Mouse (Mus musculus) hindbrain, embryonic 12.5 days (tissue): Measurements from ENCODE around the gene Dedd2. TPM values are rescaled to one million over a fixed set of nuclear protein-coding genes. Genes with fewer than 3 reads are reported as not detected.

Experiments
- ATAC-seq: fragments of 200-750 bp; cut with Nextera tagmentation; 2 replicates; pipeline ENCODE4 v1.8.0; 2017; ENCODE audit warnings: moderate TSS enrichment; ENCODE audit not compliant: low FRiP score
- H3K27ac ChIP-seq: fragments of 300-500 bp; sonication (generic); 2 replicates; pipeline ENCODE4 v1.5.1; 2016; ENCODE audit warnings: mild to moderate bottlenecking
- H3K27me3 ChIP-seq: fragments of 300-500 bp; sonication (generic); 2 replicates; pipeline ENCODE4 v1.6.1; 2016; ENCODE audit warnings: mild to moderate bottlenecking
- H3K36me3 ChIP-seq: fragments of 300-500 bp; sonication (generic); 2 replicates; pipeline ENCODE4 v1.6.1; 2016; ENCODE audit warnings: mild to moderate bottlenecking
- H3K4me1 ChIP-seq: fragments of 300-500 bp; sonication (generic); 2 replicates; pipeline ENCODE4 v1.6.1; 2016
- H3K4me2 ChIP-seq: fragments of 300-500 bp; sonication (generic); replicated peaks from 2 replicates; pipeline ENCODE4 v1.6.1; 2016; ENCODE audit warnings: mild to moderate bottlenecking
- H3K4me3 ChIP-seq: fragments of 300-500 bp; sonication (generic); 2 replicates; pipeline ENCODE4 v1.5.1; 2016; ENCODE audit warnings: mild to moderate bottlenecking
- H3K9ac ChIP-seq: fragments of 300-500 bp; sonication (generic); 2 replicates; pipeline ENCODE4 v1.6.1; 2016; ENCODE audit warnings: mild to moderate bottlenecking, moderate library complexity
- H3K9me3 ChIP-seq: fragments of 300-500 bp; sonication (generic); replicated peaks from 2 replicates; pipeline ENCODE4 v1.6.1; 2016; ENCODE audit warnings: mild to moderate bottlenecking
- WGBS: fragments of 180-500 bp; shearing (Covaris S2); methylation state at CpG from one replicate; pipeline ENCODE4 v1.1.7; 2016; 5-methylcytosine and 5-hydroxymethylcytosine counted together
- polyA plus RNA-seq: library from polyadenylated mRNA; unstranded; fragments of >200 nt; fragmentation: Nextera tagmentation; extraction: Ambion mirVana; gene quantifications from 2 replicates; pipeline ENCODE4 v1.2.1, GENCODE M21; 2016

The Dedd2 gene
- polyA plus RNA-seq, 1 experiment from 2014 or later = 13.9 TPM

DNA sequence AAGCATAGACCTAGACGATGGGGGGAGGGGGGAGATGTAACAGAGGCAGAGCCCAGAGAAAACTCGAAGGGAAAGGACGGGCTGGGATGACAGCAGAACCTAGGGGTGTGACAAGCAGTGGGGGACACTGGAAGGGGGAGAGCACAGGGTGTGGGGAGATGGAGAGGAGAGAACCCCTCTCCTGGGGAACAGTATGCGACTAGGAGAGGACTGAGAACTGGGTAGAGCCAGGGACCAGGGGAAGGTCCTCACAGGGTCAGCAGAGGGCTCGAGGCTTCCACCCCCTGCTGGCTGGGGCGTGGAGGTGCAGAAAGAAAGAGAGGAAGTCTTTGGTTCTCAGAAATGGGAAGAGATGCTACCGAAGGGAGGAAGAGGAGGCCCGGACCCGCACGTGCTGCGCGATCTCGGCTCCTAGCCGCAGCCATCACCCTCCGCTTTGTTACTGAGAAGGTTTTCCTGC is 39.1 kb downstream of the Dedd2 start:
- Histone ChIP-seq H3K4me1 (peaks cover 33% of the 10 kb centered on the region), H3K36me3 (no peaks in the 10 kb centered on the region), H3K9me3 (no peaks in the 10 kb centered on the region), H3K27me3 (peaks cover 72% of the 10 kb centered on the region), H3K9ac (0 out of 2 replicates have a peak overlapping the region, but pooled peaks have one; percentile 5), H3K4me2 (peak overlapping the region; percentile 70), H3K4me3 (peak overlapping the region; percentile 14), H3K27ac (no peak overlapping the region)
- WGBS = under 1% methylated on average over 15 of the region's 15 CpGs
- ATAC-seq = peak; percentile 7; the same call in 1 of the 2 replicates

DNA sequence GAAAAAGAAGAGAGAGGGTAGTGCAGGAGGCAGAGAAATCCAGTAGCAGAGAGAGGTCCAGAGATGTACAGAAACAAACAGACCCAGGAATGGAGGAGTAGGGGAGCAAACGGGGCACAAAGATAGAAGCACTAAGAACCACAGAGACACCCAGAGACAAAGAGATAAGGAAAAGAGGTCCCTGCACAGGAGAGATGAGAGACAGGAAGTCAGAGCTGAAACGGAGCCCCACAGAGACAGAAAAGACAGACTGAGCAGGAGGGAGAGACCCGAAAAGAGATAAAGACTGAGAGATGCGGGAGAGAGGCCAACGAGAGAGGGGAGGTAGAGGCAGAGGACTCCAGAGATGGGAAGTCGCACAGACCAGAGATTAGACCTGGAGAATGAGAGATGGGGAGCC is 39.9 kb downstream of the Dedd2 start:
- Histone ChIP-seq H3K27ac (peak overlapping the region; percentile 98), H3K4me2 (peak overlapping the region; percentile 70), H3K27me3 (peaks cover 73% of the 10 kb centered on the region), H3K9ac (peak overlapping the region; percentile 2; the same call in 1 of the 2 replicates), H3K4me3 (peak overlapping the region; percentile 64), H3K9me3 (no peaks in the 10 kb centered on the region), H3K4me1 (peaks cover 41% of the 10 kb centered on the region), H3K36me3 (no peaks in the 10 kb centered on the region)
- no peak for ATAC-seq
- 6% methylated on average over 6 of the region's 6 CpGs for WGBS

DNA sequence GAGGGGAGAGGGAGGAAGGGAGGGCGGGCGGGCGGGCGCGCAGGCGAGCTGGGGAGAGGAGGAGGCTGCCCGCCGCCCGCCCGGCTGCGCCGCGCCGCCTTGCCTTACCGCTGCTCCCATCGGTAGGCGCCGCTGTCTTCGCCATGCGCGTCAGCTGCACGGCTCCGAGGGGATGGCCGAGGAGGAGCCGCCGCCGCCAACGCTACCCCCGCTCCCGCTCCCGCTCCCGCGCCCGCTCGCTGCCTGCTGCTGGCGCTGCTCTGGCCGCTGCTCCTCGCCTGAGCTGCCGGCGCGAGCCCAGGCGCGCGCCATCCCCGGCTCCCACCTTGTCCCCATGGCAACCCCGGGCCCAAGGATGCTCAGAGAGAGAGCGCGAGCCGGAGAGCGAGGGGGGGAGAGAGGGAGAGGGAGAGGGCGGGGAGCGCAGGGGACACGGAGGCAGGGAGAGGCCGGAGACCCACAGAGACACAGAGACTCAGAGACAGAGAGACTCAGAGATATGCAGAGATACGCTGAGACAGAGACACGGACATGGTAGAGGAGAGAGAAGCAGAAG is 40.7 kb downstream of the Dedd2 start, which contains the start of gene Pou2f2:
TSS of gene Pou2f2 (minus strand) at position 121 of the 556 bp plus-strand sequence.
- under 1% methylated on average over 49 of the region's 56 CpGs for WGBS
- peaks cover 49% of the 10 kb centered on the region for H3K4me1 ChIP-seq

DNA sequence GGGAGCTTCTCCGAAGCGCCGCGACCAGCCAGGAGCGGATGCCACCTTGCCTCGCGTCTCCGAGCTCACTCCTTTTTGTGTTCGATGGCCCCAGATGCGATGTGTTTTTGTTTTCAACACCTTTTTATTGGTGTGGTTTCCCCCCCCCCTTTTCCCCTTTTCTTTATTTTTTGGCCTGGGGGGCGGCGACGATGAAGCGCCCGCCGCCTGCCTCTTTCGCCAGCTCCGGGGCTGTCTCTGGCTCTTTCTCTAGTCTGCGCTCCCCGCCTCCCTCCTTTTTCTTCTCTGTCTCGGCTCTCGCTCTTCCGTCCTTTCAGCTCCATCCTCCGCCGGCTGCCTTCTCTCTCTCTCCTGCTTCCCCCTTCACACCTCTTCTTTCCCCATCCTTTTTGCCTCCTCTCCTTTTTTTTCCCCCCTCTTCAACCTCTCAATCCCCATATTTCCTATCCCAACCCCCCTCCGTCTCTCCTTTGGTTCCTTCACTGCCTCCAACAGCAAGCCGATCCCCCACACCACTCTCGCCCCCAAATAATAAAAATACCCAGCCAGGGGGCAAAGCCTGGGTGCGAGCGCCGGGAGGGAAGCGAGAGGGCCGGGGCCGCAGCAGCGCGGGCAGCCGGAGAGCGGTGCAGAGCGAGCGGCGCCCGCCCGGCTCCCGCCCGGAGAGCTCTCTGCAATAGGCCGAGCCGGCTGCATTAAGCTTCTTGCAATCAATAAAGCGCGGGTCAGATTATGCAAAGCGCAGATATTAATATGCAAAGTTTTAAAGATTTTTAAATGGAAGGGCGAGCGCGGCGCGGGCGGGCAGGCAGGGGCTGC is 41.4 kb downstream of the Dedd2 start:
- H3K9ac ChIP-seq = peak overlapping the region; percentile 94
- peak overlapping the region; percentile 70 for H3K4me2 ChIP-seq
- ATAC-seq = peak; percentile 82
- H3K9me3 ChIP-seq = no peaks in the 10 kb centered on the region
- peaks cover 56% of the 10 kb centered on the region for H3K4me1 ChIP-seq
- H3K4me3 ChIP-seq = peak overlapping the region; percentile 64
- H3K36me3 ChIP-seq = no peaks in the 10 kb centered on the region
- 1% methylated on average over 50 of the region's 56 CpGs for WGBS
- peak overlapping the region; percentile 98 for H3K27ac ChIP-seq
- H3K27me3 ChIP-seq = peaks cover 59% of the 10 kb centered on the region

More for the DNA sequence above, 40.7 kb downstream of the Dedd2 start, which contains the start of gene Pou2f2:
- Histone ChIP-seq H3K9ac (peak within 1 kb of the TSS; percentile 94), H3K9me3 (no peaks in the 10 kb centered on the region), H3K4me2 (peak within 1 kb of the TSS; percentile 70), H3K36me3 (no peaks in the 10 kb centered on the region), H3K27ac (peak within 1 kb of the TSS; percentile 98), H3K27me3 (peaks cover 65% of the 10 kb centered on the region), H3K4me3 (peak within 1 kb of the TSS; percentile 64)
- peak; percentile 93 for ATAC-seq

DNA sequence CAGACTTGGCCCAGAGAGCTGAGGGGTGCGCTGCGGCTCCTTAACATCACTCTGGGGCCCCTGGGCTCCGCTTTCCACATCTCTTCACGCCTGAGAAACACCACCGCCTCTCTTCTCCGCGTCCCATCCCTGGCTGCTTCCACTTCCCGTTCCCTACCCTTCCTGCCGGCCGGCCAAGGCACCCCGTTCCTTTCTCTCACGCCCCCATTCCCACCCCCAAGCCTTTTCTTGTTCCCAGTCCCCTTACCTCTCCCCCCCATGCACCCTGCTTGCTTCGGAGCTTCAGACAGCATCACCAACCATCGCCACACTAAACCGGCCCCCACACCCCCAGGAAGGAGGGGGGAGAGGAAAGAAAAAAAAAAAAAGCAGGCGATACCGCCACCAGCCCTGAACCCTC is 42.1 kb downstream of the Dedd2 start:
- H3K27me3 ChIP-seq = peaks cover 52% of the 10 kb centered on the region
- peak overlapping the region; percentile 64 for H3K4me3 ChIP-seq
- peak overlapping the region; percentile 98 for H3K27ac ChIP-seq
- H3K36me3 ChIP-seq = no peaks in the 10 kb centered on the region
- peaks cover 62% of the 10 kb centered on the region for H3K4me1 ChIP-seq
- no peak for ATAC-seq
- under 1% methylated on average over 17 of the region's 17 CpGs for whole genome bisulfite sequencing
- H3K9ac ChIP-seq = peak overlapping the region; percentile 94
- H3K4me2 ChIP-seq = peak overlapping the region; percentile 70
- no peaks in the 10 kb centered on the region for H3K9me3 ChIP-seq

DNA sequence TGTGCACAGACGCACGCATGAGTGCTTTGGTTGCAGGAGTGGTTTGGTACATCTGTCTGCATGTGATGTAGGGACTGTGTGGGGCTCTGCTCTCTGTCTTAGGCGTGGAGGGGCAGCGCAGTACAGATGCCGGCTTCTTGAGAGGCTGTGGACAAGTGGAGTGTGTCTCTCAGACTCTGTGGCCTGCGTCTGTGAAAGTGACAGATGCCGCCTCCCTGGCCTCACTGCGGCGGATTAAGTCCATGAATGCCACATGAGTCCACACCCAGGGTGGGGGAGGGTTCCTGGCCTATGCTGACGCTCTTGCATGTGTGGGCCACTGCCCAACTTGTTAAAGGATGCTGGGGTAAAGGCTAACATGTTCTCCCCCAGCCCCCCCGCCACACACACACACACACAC is 46.1 kb downstream of the Dedd2 start:
- WGBS = 51% methylated on average over 10 of the region's 11 CpGs
- H3K27me3 ChIP-seq = peaks cover 18% of the 10 kb centered on the region
- ATAC-seq = peak; percentile 29
- H3K36me3 ChIP-seq = no peaks in the 10 kb centered on the region
- no peak overlapping the region for H3K4me3 ChIP-seq
- H3K9me3 ChIP-seq = no peaks in the 10 kb centered on the region
- H3K27ac ChIP-seq = peak overlapping the region; percentile 61
- H3K4me2 ChIP-seq = peak overlapping the region; percentile 70
- no peak overlapping the region for H3K9ac ChIP-seq
- H3K4me1 ChIP-seq = peaks cover 67% of the 10 kb centered on the region

DNA sequence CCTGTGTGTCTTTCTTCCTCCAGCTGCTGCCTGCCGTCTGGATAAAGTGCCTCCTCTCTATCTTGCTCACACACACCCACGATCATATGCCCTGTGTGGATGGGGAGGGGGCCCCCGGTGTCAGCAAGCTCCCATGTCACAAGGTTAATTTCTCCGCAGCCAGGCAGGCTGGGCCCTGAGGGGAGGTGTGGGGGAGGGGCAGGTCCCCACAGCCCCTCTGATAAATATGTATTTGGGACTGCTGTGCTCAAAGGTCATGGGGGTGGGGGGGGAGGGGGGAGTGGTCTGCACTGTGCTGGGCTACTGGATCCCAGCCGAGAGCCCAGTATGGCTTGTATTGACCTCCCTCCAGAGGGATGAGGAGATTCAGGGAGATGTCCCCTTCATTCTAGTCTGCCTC is 47.7 kb downstream of the Dedd2 start:
- Histone ChIP-seq H3K36me3 (no peaks in the 10 kb centered on the region), H3K4me2 (peak overlapping the region; percentile 70), H3K4me1 (peaks cover 66% of the 10 kb centered on the region), H3K4me3 (no peak overlapping the region), H3K27me3 (peaks cover 14% of the 10 kb centered on the region), H3K9ac (no peak overlapping the region), H3K9me3 (no peaks in the 10 kb centered on the region), H3K27ac (peak overlapping the region; percentile 61)
- ATAC-seq = peak; percentile 49; the same call in 1 of the 2 replicates
- WGBS = 29% methylated on average over 5 of the region's 5 CpGs

DNA sequence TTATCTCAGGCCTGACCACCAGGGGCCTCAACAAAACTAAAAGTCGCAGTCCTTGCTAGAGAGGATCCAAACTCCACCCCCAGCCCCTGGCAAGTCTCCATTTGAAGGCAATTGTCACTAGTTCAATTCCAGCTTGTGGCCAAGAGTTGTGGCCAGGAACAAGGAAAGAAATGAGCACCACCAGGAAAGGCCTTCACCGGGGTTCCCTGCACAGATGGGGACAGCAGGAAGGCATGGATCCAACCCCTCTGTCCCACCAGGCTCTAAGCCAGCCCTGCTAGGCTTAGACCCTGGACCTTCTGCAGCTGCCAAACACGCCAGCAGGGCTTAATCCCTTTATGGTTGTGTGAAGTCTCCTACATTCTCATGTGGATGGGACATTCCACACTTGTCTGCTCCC is 49.8 kb downstream of the Dedd2 start:
- Histone ChIP-seq H3K9me3 (no peaks in the 10 kb centered on the region), H3K27ac (no peak overlapping the region), H3K36me3 (no peaks in the 10 kb centered on the region), H3K4me1 (peaks cover 45% of the 10 kb centered on the region), H3K27me3 (no peaks in the 10 kb centered on the region), H3K4me3 (no peak overlapping the region), H3K4me2 (no peak overlapping the region), H3K9ac (no peak overlapping the region)
- 40% methylated on average over 3 of the region's 3 CpGs for WGBS
- ATAC-seq = no peak

DNA sequence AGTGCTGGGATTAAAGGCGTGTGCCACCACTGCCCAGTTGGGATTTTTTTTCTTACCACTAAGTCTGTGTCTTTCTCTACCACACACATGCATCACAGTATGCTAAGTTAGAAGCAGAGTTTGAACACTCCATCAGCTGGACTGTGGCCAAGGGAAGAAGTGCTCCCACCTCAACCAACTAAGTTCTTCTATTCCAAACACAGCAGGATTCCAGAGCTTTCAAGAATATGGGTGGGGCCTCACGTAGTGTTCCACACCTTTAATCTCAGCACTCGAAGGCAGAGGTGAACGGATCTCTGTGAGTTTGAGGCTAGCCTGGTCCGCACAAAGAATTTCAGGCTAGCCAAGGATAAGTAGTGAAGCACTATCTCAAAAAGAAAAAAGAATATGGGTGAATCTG is 54.3 kb downstream of the Dedd2 start:
- no peak for ATAC-seq
- H3K9ac ChIP-seq = no peak overlapping the region
- 87% methylated on average over 5 of the region's 5 CpGs for WGBS
- H3K4me1 ChIP-seq = peaks cover 14% of the 10 kb centered on the region
- no peaks in the 10 kb centered on the region for H3K36me3 ChIP-seq
- no peak overlapping the region for H3K4me3 ChIP-seq
- no peaks in the 10 kb centered on the region for H3K27me3 ChIP-seq
- no peak overlapping the region for H3K27ac ChIP-seq
- no peaks in the 10 kb centered on the region for H3K9me3 ChIP-seq
- no peak overlapping the region for H3K4me2 ChIP-seq

DNA sequence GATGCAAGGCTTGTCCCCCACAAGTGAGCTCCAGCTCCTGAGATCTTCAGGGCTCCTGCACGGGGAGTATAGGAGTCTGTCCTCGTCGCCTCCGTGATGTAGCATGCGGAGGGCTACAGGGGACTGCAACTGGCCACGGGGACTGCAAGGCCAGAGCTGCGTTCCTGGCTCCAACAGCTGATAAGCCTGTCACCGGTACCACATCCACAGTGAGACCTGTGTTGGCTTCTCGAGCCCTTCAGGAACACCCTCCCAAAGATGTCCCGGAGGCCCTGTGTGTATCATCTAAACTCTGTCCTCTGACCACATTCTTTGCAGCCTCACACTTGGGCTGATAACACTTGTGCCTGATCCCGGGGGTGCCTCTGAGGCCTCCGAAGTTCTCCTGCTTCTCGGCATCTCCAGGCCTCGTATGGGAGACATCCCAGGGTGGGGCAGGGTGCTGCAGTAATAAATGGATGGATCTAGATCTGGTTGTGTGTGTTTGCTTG is 64.2 kb downstream of the Dedd2 start:
- peaks cover 10% of the 10 kb centered on the region for H3K27me3 ChIP-seq
- peak overlapping the region; percentile 43 for H3K4me2 ChIP-seq
- no peaks in the 10 kb centered on the region for H3K9me3 ChIP-seq
- no peaks in the 10 kb centered on the region for H3K36me3 ChIP-seq
- H3K4me1 ChIP-seq = peaks cover 53% of the 10 kb centered on the region
- no peak overlapping the region for H3K4me3 ChIP-seq
- peak overlapping the region; percentile 32; the same call in 1 of the 2 replicates for H3K27ac ChIP-seq
- ATAC-seq = no peak
- WGBS = 38% methylated on average over 14 of the region's 14 CpGs
- H3K9ac ChIP-seq = no peak overlapping the region

DNA sequence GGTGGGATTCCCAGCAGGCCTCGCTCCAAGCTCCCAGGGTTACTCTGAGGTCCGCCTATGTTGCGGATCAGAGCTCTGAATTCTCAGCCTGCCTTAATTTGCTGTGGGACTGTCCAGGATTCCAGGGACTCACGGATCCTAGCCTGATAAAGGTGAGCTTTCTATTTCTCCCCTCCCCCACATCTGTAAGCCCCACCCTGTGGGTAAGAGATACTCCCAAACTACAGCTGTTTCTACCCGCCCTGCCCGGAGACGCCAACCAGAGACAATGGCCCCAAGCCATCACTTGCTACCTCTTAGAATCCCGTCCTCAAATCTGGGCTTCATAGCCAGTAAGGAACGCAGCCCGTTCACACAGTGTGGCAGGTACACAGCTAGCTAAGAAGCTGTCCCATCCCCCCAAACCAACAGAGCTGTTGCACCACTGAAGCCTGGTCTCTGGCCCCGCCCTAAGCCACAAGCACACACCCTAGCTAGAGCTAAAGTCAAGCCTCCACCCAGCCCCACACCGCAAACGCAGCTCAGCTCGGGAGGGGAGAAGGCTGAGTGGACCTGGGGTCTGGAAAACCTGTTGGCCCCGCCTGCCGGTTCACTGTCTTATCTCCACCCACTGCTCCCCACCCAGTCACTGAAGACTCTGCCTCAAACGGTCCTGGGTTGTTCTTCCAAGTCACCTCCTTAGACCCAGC is 64.8 kb downstream of the Dedd2 start:
- H3K27me3 ChIP-seq = peaks cover 10% of the 10 kb centered on the region
- no peak for ATAC-seq
- H3K4me3 ChIP-seq = 0 out of 2 replicates have a peak overlapping the region, but pooled peaks have one; percentile 1
- peak overlapping the region; percentile 50 for H3K9ac ChIP-seq
- H3K4me2 ChIP-seq = peak overlapping the region; percentile 43
- no peaks in the 10 kb centered on the region for H3K9me3 ChIP-seq
- no peaks in the 10 kb centered on the region for H3K36me3 ChIP-seq
- peaks cover 59% of the 10 kb centered on the region for H3K4me1 ChIP-seq
- 10% methylated on average over 17 of the region's 17 CpGs for WGBS
- H3K27ac ChIP-seq = peak overlapping the region; percentile 86

DNA sequence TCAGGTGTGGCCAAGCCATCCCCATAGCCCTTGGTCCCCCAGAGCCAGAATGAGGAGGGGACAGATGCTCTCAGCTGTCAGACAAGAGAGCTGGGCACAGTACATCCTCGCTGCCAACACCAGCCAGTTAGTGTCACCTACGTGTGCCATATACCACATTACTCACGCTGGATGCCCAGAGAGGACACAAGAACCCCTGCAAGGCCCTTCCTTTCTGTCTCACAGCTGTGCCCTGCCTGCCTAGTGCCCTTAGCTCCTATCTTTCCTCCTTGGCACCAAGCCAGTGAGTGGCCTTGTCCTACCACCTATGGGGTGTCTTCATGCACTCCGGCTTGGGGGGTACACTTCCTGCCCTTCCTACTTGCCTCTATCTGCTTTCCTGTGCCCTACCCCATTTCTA is 65.8 kb downstream of the Dedd2 start:
- Histone ChIP-seq H3K4me3 (peak overlapping the region; percentile 20), H3K9me3 (no peaks in the 10 kb centered on the region), H3K9ac (peak overlapping the region; percentile 50; the same call in 1 of the 2 replicates), H3K4me2 (peak overlapping the region; percentile 43), H3K36me3 (no peaks in the 10 kb centered on the region), H3K4me1 (peaks cover 69% of the 10 kb centered on the region), H3K27ac (peak overlapping the region; percentile 86), H3K27me3 (peaks cover 15% of the 10 kb centered on the region)
- ATAC-seq = no peak
- 63% methylated on average over 4 of the region's 4 CpGs for WGBS
